Mouse (Mus musculus) ES-Bruce4 (cell line): ENCODE data around the gene Setd6. TPM values are rescaled to one million over a fixed set of nuclear protein-coding genes. Genes with fewer than 3 reads are reported as not detected.

ENCODE experiments used
- H3K27ac ChIP-seq: 2 replicates; pipeline ENCODE4 v1.5.1; 2012; ENCODE audit warnings: low read length, inconsistent platforms; ENCODE audit not compliant: insufficient read depth
- H3K27me3 ChIP-seq: 2 replicates; pipeline ENCODE4 v1.6.1; 2012; ENCODE audit warnings: mild to moderate bottlenecking, low read length, inconsistent platforms; ENCODE audit not compliant: control insufficient read depth, poor library complexity, insufficient read depth, severe bottlenecking
- H3K36me3 ChIP-seq: 2 replicates; pipeline ENCODE4 v1.6.1; 2012; ENCODE audit warnings: inconsistent platforms, mild to moderate bottlenecking, low read length, moderate library complexity; ENCODE audit not compliant: control insufficient read depth, poor library complexity, insufficient read depth, severe bottlenecking
- H3K4me1 ChIP-seq: one replicate; pipeline ENCODE4 v1.8.1; 2011; ENCODE audit warnings: low read length; ENCODE audit not compliant: control insufficient read depth, insufficient read depth
- H3K4me3 ChIP-seq: 2 replicates; pipeline ENCODE4 v1.5.1; 2011; ENCODE audit warnings: low read depth, mild to moderate bottlenecking, low read length
- H3K9ac ChIP-seq: 2 replicates; pipeline ENCODE4 v1.6.1; 2012; ENCODE audit warnings: low read depth, mild to moderate bottlenecking, inconsistent platforms; ENCODE audit not compliant: poor library complexity, severe bottlenecking
- H3K9me3 ChIP-seq: replicated peaks from 2 replicates; pipeline ENCODE4 v1.6.1; 2012; ENCODE audit warnings: mild to moderate bottlenecking, low read length, inconsistent platforms; ENCODE audit not compliant: control insufficient read depth, poor library complexity, insufficient read depth, severe bottlenecking
- CTCF ChIP-seq: IDR thresholded peaks from one replicate; pipeline ENCODE4 v1.8.1; 2011; ENCODE audit warnings: low read depth, low read length
- EP300 ChIP-seq: IDR thresholded peaks from 2 replicates; pipeline ENCODE4 v1.6.1; 2011; ENCODE audit warnings: low read depth, low read length; ENCODE audit not compliant: insufficient read depth
- POLR2A ChIP-seq: IDR thresholded peaks from one replicate; pipeline ENCODE4 v1.8.1; 2011; ENCODE audit warnings: low read length; ENCODE audit not compliant: insufficient read depth
- polyA plus RNA-seq: library from polyadenylated mRNA; stranded (reverse); fragments of >200 nt; gene quantifications from 2 replicates; pipeline ENCODE4 v1.2.4, GENCODE M21; 2011; ENCODE audit warnings: low read depth; ENCODE audit not compliant: missing spikeins, insufficient read depth, insufficient read length

Gene Setd6
- polyA plus RNA-seq, 1 experiment = 70.4 TPM

DNA sequence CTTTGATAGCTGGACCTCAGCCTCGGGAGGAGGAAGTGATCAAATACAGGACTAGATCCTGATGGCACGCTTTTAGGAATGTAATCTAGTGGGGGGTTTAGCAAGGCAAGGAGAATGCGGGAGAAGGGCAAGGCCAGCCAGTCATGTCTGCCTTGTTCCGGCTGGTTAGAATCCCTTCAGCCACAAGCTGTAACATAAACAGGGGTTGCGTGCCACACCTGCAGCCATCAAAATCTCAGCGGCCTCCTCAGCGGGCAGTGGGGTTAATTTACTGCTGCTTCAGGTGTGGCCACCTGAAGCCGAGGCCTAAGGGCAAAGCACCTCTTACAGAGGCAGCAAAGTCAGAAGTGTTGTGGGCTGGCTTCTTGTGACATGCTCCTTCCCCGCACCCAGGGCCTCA lies 39.0 kb upstream of the Setd6 start, which contains the start of gene Ndrg4:
Gene Ndrg4, plus strand, starts transcription at position 350 of the 400 bp plus-strand sequence.
- Histone ChIP-seq H3K9ac (peak within 1 kb of the TSS; percentile 70), H3K27me3 (peaks cover 19% of the 10 kb centered on the region), H3K36me3 (no peaks in the 10 kb centered on the region), H3K4me3 (peak within 1 kb of the TSS; percentile 63), H3K9me3 (no peaks in the 10 kb centered on the region), H3K27ac (no peak within 1 kb of the TSS), H3K4me1 (no peaks in the 10 kb centered on the region)
- no peak for TF ChIP-seq CTCF
- TF ChIP-seq EP300 = 0 out of 2 replicates have a peak, but pooled peaks have one; percentile 25
- TF ChIP-seq POLR2A = no peak

DNA sequence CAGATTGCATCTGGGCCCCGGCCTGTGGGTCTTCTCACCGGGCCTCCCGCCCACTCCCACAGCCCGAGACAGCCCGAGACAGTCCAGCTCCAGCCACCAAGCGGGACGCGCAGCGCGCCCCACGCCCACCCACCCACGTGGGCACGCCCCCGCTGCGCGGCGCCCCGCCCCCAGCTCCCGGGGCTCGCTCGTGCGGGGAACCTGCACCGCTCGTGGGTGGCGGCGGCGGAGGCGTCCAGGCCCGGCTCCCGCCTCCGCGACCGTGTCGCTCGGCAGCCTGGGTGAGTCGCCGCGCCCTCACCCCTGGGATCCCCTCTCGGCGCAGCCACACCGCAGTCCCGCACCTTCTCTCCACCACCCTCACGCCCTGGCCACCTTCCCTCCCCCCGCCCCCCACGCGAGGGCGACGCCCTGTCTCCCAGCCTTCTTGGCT lies 38.1 kb upstream of the Setd6 start:
- TF ChIP-seq CTCF (no peak), POLR2A (no peak), EP300 (no peak)
- Histone ChIP-seq H3K4me3 (peak overlapping the region; percentile 63), H3K4me1 (no peaks in the 10 kb centered on the region), H3K27ac (no peak overlapping the region), H3K9ac (peak overlapping the region; percentile 70), H3K9me3 (no peaks in the 10 kb centered on the region), H3K27me3 (peaks cover 19% of the 10 kb centered on the region), H3K36me3 (no peaks in the 10 kb centered on the region)

DNA sequence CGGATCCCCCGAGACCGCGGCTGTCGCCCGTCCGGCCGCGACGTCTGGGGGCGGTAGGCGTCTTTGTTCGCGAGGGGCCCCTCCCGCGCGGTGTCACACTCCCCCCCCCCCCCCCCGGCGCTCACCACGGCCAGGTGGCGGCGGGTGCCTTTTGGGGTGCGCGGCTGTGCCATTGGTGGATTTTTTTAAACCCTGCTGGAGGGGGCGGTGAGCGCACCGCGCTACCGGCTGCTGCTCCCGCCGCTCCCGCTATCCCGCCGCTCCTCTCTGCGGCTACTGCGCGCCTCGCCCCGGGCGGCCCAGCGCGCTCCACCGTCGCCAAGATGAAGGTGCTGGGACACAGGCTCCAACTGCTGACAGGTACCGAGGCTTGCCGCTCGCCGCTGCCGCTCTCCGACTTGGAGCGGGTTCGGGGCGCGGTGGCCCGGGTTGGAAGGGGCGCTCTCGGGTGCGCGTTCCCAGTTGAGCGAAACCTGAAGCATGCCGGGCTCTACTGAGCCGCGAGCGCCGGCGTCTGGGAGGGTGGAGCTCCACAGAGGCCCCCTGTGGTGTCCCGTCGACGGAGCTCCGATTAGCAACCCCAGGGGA lies 37.6 kb upstream of the Setd6 start:
- H3K27me3 ChIP-seq = peaks cover 19% of the 10 kb centered on the region
- no peaks in the 10 kb centered on the region for H3K4me1 ChIP-seq
- TF ChIP-seq CTCF (no peak), POLR2A (no peak), EP300 (no peak)
- peak overlapping the region; percentile 70 for H3K9ac ChIP-seq
- H3K27ac ChIP-seq = no peak overlapping the region
- no peaks in the 10 kb centered on the region for H3K36me3 ChIP-seq
- no peaks in the 10 kb centered on the region for H3K9me3 ChIP-seq
- peak overlapping the region; percentile 63 for H3K4me3 ChIP-seq

DNA sequence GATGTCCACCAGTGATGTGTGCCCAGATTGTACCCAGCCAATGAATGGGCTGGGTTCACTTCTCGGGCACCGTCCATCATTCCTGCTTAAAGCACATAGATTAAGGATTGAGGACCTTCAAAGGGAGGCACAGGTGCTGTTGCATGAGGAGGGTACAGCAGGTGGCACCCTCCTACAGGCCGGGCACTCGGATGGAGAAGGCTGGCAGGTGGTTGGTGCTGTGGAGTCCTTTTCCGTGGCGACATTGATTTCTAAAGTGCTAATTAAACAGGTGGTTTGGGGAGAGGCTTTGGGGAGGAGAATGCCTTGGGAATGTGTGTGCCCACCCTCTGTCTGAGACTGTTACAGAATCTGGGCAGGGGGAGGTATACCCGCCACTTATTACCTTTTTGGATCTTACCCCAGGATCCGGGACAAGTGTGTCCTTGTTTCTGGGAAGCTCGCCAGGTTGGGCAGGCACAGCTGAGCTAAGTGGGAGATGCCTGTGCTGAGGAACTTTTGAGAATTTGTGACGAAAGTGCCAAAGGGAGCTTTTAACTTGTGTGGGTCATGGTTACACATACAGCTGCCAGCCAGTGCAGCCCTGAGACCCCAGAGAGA lies 27.5 kb upstream of the Setd6 start:
- H3K27ac ChIP-seq = no peak overlapping the region
- H3K36me3 ChIP-seq = no peaks in the 10 kb centered on the region
- H3K9ac ChIP-seq = no peak overlapping the region
- H3K27me3 ChIP-seq = no peaks in the 10 kb centered on the region
- no peak overlapping the region for H3K4me3 ChIP-seq
- no peaks in the 10 kb centered on the region for H3K9me3 ChIP-seq
- no peaks in the 10 kb centered on the region for H3K4me1 ChIP-seq
- TF ChIP-seq CTCF = no peak
- no peak for TF ChIP-seq EP300
- TF ChIP-seq POLR2A = no peak

DNA sequence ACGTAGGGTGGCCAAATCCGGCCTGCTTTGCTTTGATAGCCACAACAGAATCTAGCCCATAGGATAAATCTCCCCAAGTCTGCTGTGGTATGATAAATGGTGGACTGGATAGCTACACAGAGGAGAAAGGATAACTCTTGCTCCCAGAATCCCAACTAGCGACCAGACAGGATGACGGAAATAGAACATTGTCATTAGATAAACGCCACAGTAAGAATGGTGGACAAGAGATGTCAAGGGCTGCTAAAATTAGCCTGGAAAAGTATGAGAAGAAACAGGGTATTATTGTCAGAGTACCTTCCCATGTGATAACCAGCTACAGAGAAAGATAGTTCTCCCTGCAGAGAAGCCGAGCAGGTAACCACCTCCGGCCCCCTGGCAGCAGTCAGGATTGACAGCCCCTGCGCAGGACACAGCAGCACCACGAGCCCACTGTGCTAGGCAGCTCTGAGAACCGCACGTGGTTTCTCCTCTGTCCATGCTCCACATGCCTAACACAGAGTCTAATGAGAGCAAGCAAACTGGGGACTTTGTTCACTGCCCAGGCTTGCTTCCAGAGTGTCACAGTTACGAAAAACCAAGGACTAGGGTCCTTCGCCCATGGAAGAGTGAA lies 24.6 kb upstream of the Setd6 start:
- Histone ChIP-seq H3K27me3 (no peaks in the 10 kb centered on the region), H3K4me3 (no peak overlapping the region), H3K36me3 (no peaks in the 10 kb centered on the region)

DNA sequence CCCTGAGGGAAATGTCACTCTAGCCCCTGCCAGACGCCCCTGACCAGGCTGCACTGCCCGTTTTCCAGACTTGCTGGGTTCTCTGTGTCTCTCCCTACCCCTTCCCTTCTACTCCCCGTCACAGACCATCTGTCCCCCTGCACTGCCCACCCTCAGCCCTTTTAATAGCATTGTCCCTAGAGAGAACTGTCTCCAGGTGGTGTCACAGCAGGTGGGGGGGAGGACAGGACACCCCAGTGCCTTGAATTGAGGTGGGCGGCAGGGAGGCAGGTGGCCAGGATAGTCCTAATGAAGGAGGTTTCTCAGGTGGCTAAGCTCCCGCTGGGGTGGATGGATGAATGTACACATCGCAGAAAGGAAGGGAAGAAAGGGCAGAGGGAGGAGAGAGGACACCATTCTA lies 21.1 kb upstream of the Setd6 start:
- H3K27ac ChIP-seq = no peak overlapping the region
- H3K9me3 ChIP-seq = no peaks in the 10 kb centered on the region
- H3K4me1 ChIP-seq = peaks cover 2% of the 10 kb centered on the region
- H3K27me3 ChIP-seq = no peaks in the 10 kb centered on the region
- H3K4me3 ChIP-seq = no peak overlapping the region
- TF ChIP-seq EP300 (no peak), CTCF (no peak), POLR2A (no peak)
- no peak overlapping the region for H3K9ac ChIP-seq
- H3K36me3 ChIP-seq = no peaks in the 10 kb centered on the region

More for the DNA sequence above, 24.6 kb upstream of the Setd6 start:
- no peaks in the 10 kb centered on the region for H3K4me1 ChIP-seq
- no peak overlapping the region for H3K9ac ChIP-seq
- TF ChIP-seq CTCF (peak; percentile 16), EP300 (no peak)
- no peak overlapping the region for H3K27ac ChIP-seq
- no peaks in the 10 kb centered on the region for H3K9me3 ChIP-seq
